Comparison of ENCODE assay signal across 7 mouse cellular contexts in genomic region chr7:24628685-24629610, GRCm38 (mm10). TPM values are rescaled to one million over a fixed set of nuclear protein-coding genes. Genes with fewer than 3 reads are reported as not detected.
DNase-seq lines count a peak whose midpoint lies in the region; ATAC-seq lines count a peak whose summit lies in the region.

No protein-coding gene starts in this region.

- WGBS in hindbrain, embryonic 16.5 days = 9% methylated on average over 29 of the region's 33 CpGs
- 8% methylated on average over 32 of the region's 33 CpGs for WGBS in limb, embryonic 13.5 days
- 9% methylated on average over 32 of the region's 33 CpGs for WGBS in midbrain, embryonic 13.5 days

- peak; percentile 56 for DNase-seq in T-cell, adult 2 months (ENCODE audit: low spot score)
- DNase-seq in cerebellum, adult 9-11 months = peak; percentile 35
- DNase-seq in gastrocnemius, adult 8-10 months (ENCODE audit: low spot score in 2 of 2) = peak; percentile 84 to 88
- DNase-seq in spleen, adult 18-20 months = peak; percentile 78 to 84

- H3K4me3 ChIP-seq in hindbrain, embryonic 16.5 days (ENCODE audit: low read length) = peak overlapping the region; percentile 29
- peak overlapping the region; percentile 33 for H3K4me3 ChIP-seq in limb, embryonic 13.5 days
- H3K4me3 ChIP-seq in midbrain, embryonic 13.5 days (replicated peaks) = peak overlapping the region; percentile 32

- ATAC-seq in hindbrain, embryonic 16.5 days = peak; percentile 85
- peak; percentile 82 for ATAC-seq in limb, embryonic 13.5 days (ENCODE audit: low FRiP score, low read depth)
- peak; percentile 84 for ATAC-seq in midbrain, embryonic 13.5 days

- no peaks in the 10 kb centered on the region for H3K36me3 ChIP-seq in hindbrain, embryonic 16.5 days (ENCODE audit: control insufficient read depth, insufficient read depth, low read length)
- H3K36me3 ChIP-seq in limb, embryonic 13.5 days = no peaks in the 10 kb centered on the region
- no peaks in the 10 kb centered on the region for H3K36me3 ChIP-seq in midbrain, embryonic 13.5 days

- H3K4me1 ChIP-seq in hindbrain, embryonic 16.5 days (ENCODE audit: control insufficient read depth, insufficient read depth, low read depth, low read length) = no peaks in the 10 kb centered on the region
- H3K4me1 ChIP-seq in limb, embryonic 13.5 days = no peaks in the 10 kb centered on the region; the same call in 1 of the 2 replicates
- H3K4me1 ChIP-seq in midbrain, embryonic 13.5 days (replicated peaks) = peaks cover 13% of the 10 kb centered on the region

- no peaks in the 10 kb centered on the region for H3K27me3 ChIP-seq in hindbrain, embryonic 16.5 days (replicated peaks; ENCODE audit: control insufficient read depth, insufficient read depth, low read length)
- H3K27me3 ChIP-seq in limb, embryonic 13.5 days = peaks cover 3% of the 10 kb centered on the region; the same call in 1 of the 2 replicates
- H3K27me3 ChIP-seq in midbrain, embryonic 13.5 days = 0 out of 2 replicates have a peak, but pooled peaks cover 13% of the 10 kb centered on the region

- H3K9ac ChIP-seq in hindbrain, embryonic 16.5 days (ENCODE audit: low read depth, low read length) = peak overlapping the region; percentile 24
- H3K9ac ChIP-seq in limb, embryonic 13.5 days = 0 out of 2 replicates have a peak overlapping the region, but pooled peaks have one; percentile 40
- H3K9ac ChIP-seq in midbrain, embryonic 13.5 days (replicated peaks) = peak overlapping the region; percentile 3

- H3K27ac ChIP-seq in hindbrain, embryonic 16.5 days (ENCODE audit: low read depth, low read length) = no peak overlapping the region
- H3K27ac ChIP-seq in limb, embryonic 13.5 days = no peak overlapping the region
- H3K27ac ChIP-seq in midbrain, embryonic 13.5 days = no peak overlapping the region

- H3K9me3 ChIP-seq in hindbrain, embryonic 16.5 days (ENCODE audit: control insufficient read depth, low read length) = no peaks in the 10 kb centered on the region
- H3K9me3 ChIP-seq in limb, embryonic 13.5 days = no peaks in the 10 kb centered on the region
- H3K9me3 ChIP-seq in midbrain, embryonic 13.5 days = no peaks in the 10 kb centered on the region

- peak overlapping the region; percentile 59 for H3K4me2 ChIP-seq in hindbrain, embryonic 16.5 days (ENCODE audit: low read length)
- peak overlapping the region; percentile 62 for H3K4me2 ChIP-seq in limb, embryonic 13.5 days (replicated peaks)
- peak overlapping the region; percentile 59 for H3K4me2 ChIP-seq in midbrain, embryonic 13.5 days (replicated peaks)

RNA-seq across cellular contexts. Expression of gene Lypd3, which starts 7.4 kb away (rescaled TPM):
- not detected for total RNA-seq in gastrocnemius, adult 8-10 months (2022)
- 0.76 and 0.78 TPM in 2 replicates for polyA plus RNA-seq in hindbrain, embryonic 16.5 days (2015; fragmentation: Nextera tagmentation; extraction: Ambion mirVana)
- 7.9 and 10.2 TPM in 2 replicates for polyA plus RNA-seq in limb, embryonic 13.5 days (2015; fragmentation: Nextera tagmentation; extraction: Ambion mirVana)
- not detected in 2 replicates for polyA plus RNA-seq in midbrain, embryonic 13.5 days (2015; fragmentation: Nextera tagmentation; extraction: Ambion mirVana)

RNA-seq across cellular contexts. Expression of gene Phldb3, which starts 18.4 kb away (rescaled TPM):
- under 1 TPM; 0.27 to 0.75 (median 0.61) TPM for total RNA-seq in gastrocnemius, adult 8-10 months (2022)
- polyA plus RNA-seq in hindbrain, embryonic 16.5 days (2015; fragmentation: Nextera tagmentation; extraction: Ambion mirVana) = not detected in 2 replicates
- 0.24 and 0.34 TPM in 2 replicates for polyA plus RNA-seq in limb, embryonic 13.5 days (2015; fragmentation: Nextera tagmentation; extraction: Ambion mirVana)
- polyA plus RNA-seq in midbrain, embryonic 13.5 days (2015; fragmentation: Nextera tagmentation; extraction: Ambion mirVana) = not detected in 2 replicates

RNA-seq across cellular contexts. Expression of gene Zfp575, which starts 41.5 kb away (rescaled TPM):
- under 1 TPM in 1 of 4 experiments, not detected in 3; 0.10 TPM for total RNA-seq in gastrocnemius, adult 8-10 months (2022)
- 17.1 and 17.7 TPM in 2 replicates for polyA plus RNA-seq in hindbrain, embryonic 16.5 days (2015; fragmentation: Nextera tagmentation; extraction: Ambion mirVana)
- polyA plus RNA-seq in limb, embryonic 13.5 days (2015; fragmentation: Nextera tagmentation; extraction: Ambion mirVana) = 5.9 and 6.2 TPM in 2 replicates
- 6.4 and 6.6 TPM in 2 replicates for polyA plus RNA-seq in midbrain, embryonic 13.5 days (2015; fragmentation: Nextera tagmentation; extraction: Ambion mirVana)

RNA-seq across cellular contexts. Expression of gene Ethe1, which starts 41.6 kb away (rescaled TPM):
- 10 to 100 TPM; 23.1 to 30.0 (median 24.6) TPM for total RNA-seq in gastrocnemius, adult 8-10 months (2022)
- polyA plus RNA-seq in hindbrain, embryonic 16.5 days (2015; fragmentation: Nextera tagmentation; extraction: Ambion mirVana) = 29.1 and 30.9 TPM in 2 replicates
- polyA plus RNA-seq in limb, embryonic 13.5 days (2015; fragmentation: Nextera tagmentation; extraction: Ambion mirVana) = 28.2 TPM in 2 replicates
- polyA plus RNA-seq in midbrain, embryonic 13.5 days (2015; fragmentation: Nextera tagmentation; extraction: Ambion mirVana) = 13.8 and 14.7 TPM in 2 replicates

RNA-seq across cellular contexts. Expression of gene Tex101, which starts 47.5 kb away (rescaled TPM):
- not detected for total RNA-seq in gastrocnemius, adult 8-10 months (2022)
- not detected in 2 replicates for polyA plus RNA-seq in hindbrain, embryonic 16.5 days (2015; fragmentation: Nextera tagmentation; extraction: Ambion mirVana)
- polyA plus RNA-seq in limb, embryonic 13.5 days (2015; fragmentation: Nextera tagmentation; extraction: Ambion mirVana) = not detected in 2 replicates
- polyA plus RNA-seq in midbrain, embryonic 13.5 days (2015; fragmentation: Nextera tagmentation; extraction: Ambion mirVana) = 0.15 TPM in 1 of 2 replicates, not detected in the other

Comparison
In these comparisons a context has a peak if more than half of its experiments do, and no peak if none do; other contexts are left out.
1. DNase-seq: peak in every context shown above with its lines; median percentile 86 in gastrocnemius, adult 8-10 months; 81 in spleen, adult 18-20 months; 56 in T-cell, adult 2 months; 35 in cerebellum, adult 9-11 months.